Mouse (Mus musculus) heart, postnatal 36 days (tissue): Measurements from ENCODE around the gene Myl4. TPM values are rescaled to one million over a fixed set of nuclear protein-coding genes. Genes with fewer than 3 reads are reported as not detected.

Source experiments
- DNase-seq, 2 experiments: peaks; one replicate each; pipeline ENCODE4 v3.0.0; 2021 to 2022
- intact Hi-C: fragments of 180-260 bp; cut with DNase I; formaldehyde crosslinking; loops from one replicate; pipeline ENCODE4 v1.15.1; 2025
- total RNA-seq, 2 experiments: library from RNA; stranded (reverse); gene quantifications; 2 replicates each; pipeline ENCODE4 v1.2.3; 2021

Myl4 gene
- total RNA-seq, 2 experiments from 2014 or later = 628 to 806 TPM

DNA sequence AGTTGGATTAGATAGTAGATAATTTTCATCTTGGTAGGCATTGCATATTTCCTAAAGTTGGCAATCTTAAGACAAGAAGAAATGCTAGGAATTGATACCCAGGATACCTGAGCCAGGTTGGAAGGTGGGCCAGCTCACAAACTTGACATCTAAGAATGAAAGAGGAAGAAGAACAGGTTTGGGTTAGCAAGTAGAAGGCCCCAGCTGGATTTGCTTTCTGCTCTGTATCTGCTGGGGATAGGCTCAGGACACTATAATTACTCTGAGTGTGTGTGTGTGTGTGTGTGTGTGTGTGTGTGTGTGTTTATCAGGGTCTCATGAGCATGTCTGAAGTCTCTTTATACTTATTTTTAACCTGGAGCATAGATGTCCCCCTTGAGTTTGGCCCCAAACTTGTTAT lies 76.2 kb downstream of the Myl4 start:
- intact Hi-C loops = no loop called here
- no peak for DNase-seq

DNA sequence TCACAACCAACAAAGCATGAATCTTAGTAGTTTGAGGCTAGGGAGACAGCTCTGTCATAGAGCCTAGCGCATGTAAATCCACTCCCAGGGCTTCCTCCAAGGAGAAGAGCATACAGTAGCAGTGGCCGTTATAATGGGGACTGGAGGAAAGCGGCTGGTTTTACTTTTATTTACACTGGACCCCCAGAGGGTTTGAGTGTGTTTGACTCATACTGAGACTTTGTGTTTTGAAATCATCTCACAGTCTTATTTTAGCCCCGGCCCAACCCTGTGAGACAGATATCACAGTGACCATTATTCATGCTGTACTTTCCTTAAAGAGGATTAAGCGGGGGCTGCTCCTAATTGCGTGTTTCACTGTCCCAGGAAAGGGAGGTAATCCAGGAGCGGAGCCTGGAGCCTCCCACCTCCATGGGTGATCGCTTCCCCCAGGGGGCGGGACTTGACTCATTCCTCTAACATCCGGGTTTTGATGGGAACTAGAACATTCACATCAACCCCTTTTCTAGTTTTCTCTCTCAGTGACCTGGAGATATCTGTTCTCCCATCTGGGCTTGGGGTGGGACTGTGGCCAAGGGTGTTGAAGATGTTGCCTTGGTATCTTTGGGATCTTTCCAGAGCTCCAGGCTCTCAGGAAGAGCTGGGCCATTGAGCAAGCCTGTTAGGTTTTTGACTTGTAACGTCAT lies 77.3 kb downstream of the Myl4 start:
- no peak for DNase-seq
- intact Hi-C loops = no loop called here

GRCm38 (mm10) chr11:104628566-104628965 lies 78.1 kb downstream of the Myl4 start:
- DNase-seq = no peak
- intact Hi-C loops = no loop called here

DNA sequence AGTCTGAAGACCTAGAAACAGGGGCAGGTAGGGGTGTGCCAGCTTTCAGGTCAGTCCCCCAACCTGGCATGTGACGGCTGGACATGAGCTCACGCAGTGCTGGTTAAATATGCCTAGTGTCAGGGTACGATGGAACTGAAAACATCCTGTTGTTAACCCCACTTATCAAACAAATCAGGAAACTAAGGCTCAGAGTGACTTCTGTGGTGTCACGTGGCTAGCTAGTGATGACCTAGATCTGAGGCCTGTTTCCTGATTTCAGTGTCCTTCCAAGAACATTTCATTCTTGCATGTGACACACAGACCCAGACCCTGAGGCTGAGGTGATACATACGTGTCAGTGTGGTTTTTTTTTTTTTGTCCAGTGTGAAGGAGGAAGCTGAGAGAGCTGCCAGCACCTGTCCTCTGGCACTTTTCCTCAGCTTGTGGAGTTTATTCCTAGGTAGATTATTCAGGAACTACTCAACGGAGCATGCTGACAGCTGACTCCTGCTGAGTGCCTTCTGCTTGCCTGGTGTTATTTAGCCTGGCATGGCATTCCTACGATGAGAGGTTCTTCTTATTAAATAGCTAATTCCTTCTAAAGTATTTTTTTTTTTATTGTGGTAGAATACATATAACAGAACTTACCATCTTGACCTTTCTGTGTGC lies 79.8 kb downstream of the Myl4 start:
- intact Hi-C loops = no loop called here

GRCm38 (mm10) chr11:104631306-104631705 lies 80.8 kb downstream of the Myl4 start:
- no peak for DNase-seq
- intact Hi-C loops = no loop called here

More for the DNA sequence above, 79.8 kb downstream of the Myl4 start:
- DNase-seq = no peak

GRCm38 (mm10) chr11:104637010-104637409 lies 86.5 kb downstream of the Myl4 start:
- no peak for DNase-seq
- intact Hi-C loops = no loop called here

GRCm38 (mm10) chr11:104638006-104638405 lies 87.5 kb downstream of the Myl4 start:
- no peak for DNase-seq
- intact Hi-C loops = no loop called here

DNA sequence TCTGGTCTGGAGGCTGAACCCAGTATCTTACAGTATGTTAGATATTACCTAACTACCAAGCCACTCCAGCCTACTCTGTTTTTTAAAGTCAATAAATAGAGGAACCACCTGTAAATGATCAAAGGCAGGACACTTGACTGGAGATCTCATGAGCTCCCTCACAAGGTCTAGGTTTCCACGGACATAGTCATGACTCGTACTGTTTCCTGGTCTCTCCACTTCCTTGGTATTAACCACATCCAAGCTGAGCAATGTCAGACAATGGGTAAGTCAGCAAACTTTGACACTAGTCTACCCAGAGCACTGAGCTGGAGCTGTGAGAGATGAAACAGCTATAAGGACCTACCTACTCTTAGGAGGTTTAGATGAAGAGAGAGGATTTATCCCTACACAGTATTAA lies 88.4 kb downstream of the Myl4 start:
- no peak for DNase-seq

DNA sequence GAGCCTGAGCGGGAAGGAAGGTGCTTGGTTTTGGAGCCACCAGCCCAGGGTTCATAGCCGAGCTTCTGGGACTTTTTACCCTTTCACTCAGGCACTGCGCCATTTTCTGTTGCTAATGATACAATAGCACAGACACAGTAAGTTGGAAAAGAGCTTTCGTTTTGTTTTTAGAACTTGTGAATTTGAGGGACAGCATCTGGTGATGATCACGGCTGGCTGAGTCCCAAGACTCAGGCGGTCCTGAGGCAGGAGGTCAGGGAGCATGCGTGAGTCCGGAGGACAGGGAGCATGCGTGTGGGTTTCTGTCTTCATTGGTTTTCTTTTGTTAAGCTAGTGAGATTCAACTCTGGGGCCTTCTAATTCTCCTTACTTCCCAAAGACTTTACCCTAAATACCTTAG lies 89.2 kb downstream of the Myl4 start:
- DNase-seq = no peak
- intact Hi-C loops = loop anchor here (10.0 kb wide), 1 partner anchor 45 kb away; no protein-coding TSS in a partner anchor

More for the DNA sequence above, 88.4 kb downstream of the Myl4 start:
- intact Hi-C loops = no loop called here

- intact Hi-C loops = loop anchor here (10.0 kb wide), 1 partner anchor 46 kb away; no protein-coding TSS in a partner anchor
Measured at GRCm38 (mm10) chr11:104640894-104641293, 90.4 kb downstream of the Myl4 start.

DNA sequence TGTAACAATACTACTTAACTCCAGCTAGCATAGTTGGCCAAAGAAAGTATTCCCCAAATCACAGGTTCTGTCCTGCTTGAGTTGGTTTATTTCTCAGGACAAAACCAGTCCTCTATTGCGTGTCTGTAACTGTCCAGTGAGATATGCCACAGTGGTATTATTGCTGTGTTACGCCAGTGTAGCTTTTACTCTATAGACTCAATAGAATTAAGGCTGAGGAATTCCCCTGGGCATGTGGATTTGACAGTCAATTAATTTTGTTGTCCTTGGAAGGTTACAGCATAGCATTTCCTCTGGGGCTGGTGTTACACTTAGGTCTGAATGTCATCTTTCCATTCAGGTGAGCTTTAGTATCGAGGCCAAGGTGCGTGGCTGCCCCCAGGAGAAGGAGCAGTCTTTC lies 92.8 kb downstream of the Myl4 start:
- no peak for DNase-seq
- intact Hi-C loops = loop anchor here (1.0 to 10.0 kb wide), 2 partner anchors 19 to 48 kb away; no protein-coding TSS in a partner anchor

More at GRCm38 (mm10) chr11:104640894-104641293, 90.4 kb downstream of the Myl4 start:
- DNase-seq = no peak

Other genes with a start within 250 kb of the Myl4 start
- 10 to 100 TPM; 27.6 to 31.7 TPM for gene Kansl1, start 81.8 kb upstream of the Myl4 start, total RNA-seq
- gene Cdc27, start within 50 bp of the Myl4 start, total RNA-seq = 10 to 100 TPM; 27.2 to 31.1 TPM
- gene Itgb3, start 57.3 kb downstream of the Myl4 start, total RNA-seq = 1 to 10 TPM; 3.0 to 3.3 TPM
- under 1 TPM; 0.03 TPM for gene Gm11639, start 135.0 kb downstream of the Myl4 start, total RNA-seq